Mouse (Mus musculus) neural tube, embryonic 11.5 days (tissue): ENCODE results near the gene Odf2. TPM values are rescaled to one million over a fixed set of nuclear protein-coding genes. Genes with fewer than 3 reads are reported as not detected.

Source experiments
- ATAC-seq: fragments of 200-750 bp; cut with Nextera tagmentation; 2 replicates; pipeline ENCODE4 v1.8.0; 2017; ENCODE audit warnings: moderate number of reproducible peaks, mild to moderate bottlenecking, moderate TSS enrichment, moderate library complexity; ENCODE audit not compliant: insufficient read depth, low FRiP score, low TSS enrichment
- DNase-seq: peaks from one replicate; pipeline ENCODE4 v3.0.0-alpha.2; 2015; ENCODE audit warnings: low spot score
- H3K27ac ChIP-seq: fragments of 300-500 bp; sonication (generic); 2 replicates; pipeline ENCODE4 v1.5.1; 2014; ENCODE audit warnings: low read depth, mild to moderate bottlenecking, low read length
- H3K27me3 ChIP-seq: fragments of 300-500 bp; sonication (generic); 2 replicates; pipeline ENCODE4 v1.6.1; 2014; ENCODE audit warnings: mild to moderate bottlenecking, low read length, mixed read lengths; ENCODE audit not compliant: control insufficient read depth, insufficient read depth
- H3K36me3 ChIP-seq: fragments of 300-500 bp; sonication (generic); 2 replicates; pipeline ENCODE4 v1.6.1; 2014; ENCODE audit warnings: mild to moderate bottlenecking, low read length, moderate library complexity, mixed read lengths; ENCODE audit not compliant: control insufficient read depth, insufficient read depth
- H3K4me1 ChIP-seq: fragments of 300-500 bp; sonication (generic); 2 replicates; pipeline ENCODE4 v1.6.1; 2014; ENCODE audit warnings: low read length, mixed read lengths; ENCODE audit not compliant: control insufficient read depth, insufficient read depth
- H3K4me2 ChIP-seq: fragments of 300-500 bp; sonication (generic); 2 replicates; pipeline ENCODE4 v1.6.1; 2014; ENCODE audit warnings: low read depth, mild to moderate bottlenecking, moderate library complexity
- H3K4me3 ChIP-seq: fragments of 300-500 bp; sonication (generic); 2 replicates; pipeline ENCODE4 v1.5.1; 2014; ENCODE audit warnings: low read depth, low read length
- H3K9ac ChIP-seq: fragments of 300-500 bp; sonication (generic); 2 replicates; pipeline ENCODE4 v1.6.1; 2014; ENCODE audit warnings: mild to moderate bottlenecking, low read length
- H3K9me3 ChIP-seq: fragments of 300-500 bp; sonication (generic); 2 replicates; pipeline ENCODE4 v1.6.1; 2016; ENCODE audit warnings: low read length; ENCODE audit not compliant: control insufficient read depth
- WGBS: fragments of 180-500 bp; shearing (Covaris S2); extraction: QIAGEN DNeasy Blood & Tissue Kit; methylation state at CpG from one replicate; pipeline ENCODE4 v1.1.7; 2014; 5-methylcytosine and 5-hydroxymethylcytosine counted together
- polyA plus RNA-seq: library from polyadenylated mRNA; unstranded; fragments of >200 nt; fragmentation: Nextera tagmentation; extraction: Ambion mirVana; gene quantifications from 2 replicates; pipeline ENCODE4 v1.2.1, GENCODE M21; 2014

Odf2 gene
- polyA plus RNA-seq, 1 experiment from 2014 or later = 74.6 TPM

DNA sequence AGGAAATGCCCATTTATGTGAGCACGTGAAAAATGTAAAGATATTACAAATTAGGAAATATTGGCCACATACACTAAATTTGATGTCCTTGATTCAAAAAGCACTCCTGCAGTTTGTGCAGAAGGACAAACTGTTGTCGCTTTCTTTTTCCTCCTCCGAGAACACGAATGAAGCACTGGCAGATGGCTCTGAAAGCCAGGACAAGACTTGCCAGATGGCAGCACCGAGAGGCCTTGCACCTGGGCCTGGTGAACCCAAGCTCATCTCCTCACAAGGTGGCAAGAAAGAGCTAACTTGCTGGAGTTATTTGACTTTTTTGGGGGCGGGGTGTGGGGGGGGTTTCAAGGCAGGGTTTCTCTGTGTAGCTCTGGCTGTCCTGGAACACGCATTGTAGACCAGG is 51.8 kb downstream of the Odf2 start:
- ATAC-seq (no peak), DNase-seq (no peak)
- Histone ChIP-seq H3K9ac (no peak overlapping the region), H3K4me2 (no peak overlapping the region), H3K4me1 (peaks cover 4% of the 10 kb centered on the region; the same call in 1 of the 2 replicates), H3K27ac (no peak overlapping the region), H3K9me3 (no peaks in the 10 kb centered on the region), H3K27me3 (no peaks in the 10 kb centered on the region), H3K4me3 (no peak overlapping the region), H3K36me3 (peaks cover 23% of the 10 kb centered on the region)
- WGBS = 92% methylated on average over 7 of the region's 7 CpGs

DNA sequence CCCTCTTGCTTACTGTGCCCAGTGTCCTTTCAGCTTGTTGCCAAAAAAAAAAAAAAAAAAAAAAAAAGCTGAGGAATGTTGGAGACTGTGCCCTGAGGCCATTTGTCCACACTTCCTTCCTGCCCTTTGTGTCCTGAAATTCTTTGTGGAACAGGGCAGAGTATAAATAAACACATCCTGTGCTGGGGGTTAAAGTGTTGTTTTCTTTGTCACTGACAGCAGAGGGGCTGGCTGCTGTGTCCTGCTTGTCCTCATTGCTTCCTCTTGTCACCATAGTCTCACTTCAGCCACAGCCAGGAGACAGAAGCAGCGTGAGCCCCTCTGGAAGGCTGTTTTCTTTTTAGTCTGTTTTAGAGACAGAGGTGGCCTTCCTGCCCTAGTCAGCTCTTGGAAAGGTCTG is 55.7 kb downstream of the Odf2 start:
- Histone ChIP-seq H3K9ac (no peak overlapping the region), H3K4me2 (no peak overlapping the region), H3K4me3 (no peak overlapping the region; the same call in 1 of the 2 replicates), H3K27me3 (no peaks in the 10 kb centered on the region), H3K27ac (0 out of 2 replicates have a peak overlapping the region, but pooled peaks have one; percentile 27), H3K36me3 (peaks cover 27% of the 10 kb centered on the region), H3K9me3 (no peaks in the 10 kb centered on the region), H3K4me1 (no peaks in the 10 kb centered on the region)
- DNase-seq = no peak
- ATAC-seq = no peak
- 57% methylated on average over 1 of the region's 1 CpGs for WGBS

DNA sequence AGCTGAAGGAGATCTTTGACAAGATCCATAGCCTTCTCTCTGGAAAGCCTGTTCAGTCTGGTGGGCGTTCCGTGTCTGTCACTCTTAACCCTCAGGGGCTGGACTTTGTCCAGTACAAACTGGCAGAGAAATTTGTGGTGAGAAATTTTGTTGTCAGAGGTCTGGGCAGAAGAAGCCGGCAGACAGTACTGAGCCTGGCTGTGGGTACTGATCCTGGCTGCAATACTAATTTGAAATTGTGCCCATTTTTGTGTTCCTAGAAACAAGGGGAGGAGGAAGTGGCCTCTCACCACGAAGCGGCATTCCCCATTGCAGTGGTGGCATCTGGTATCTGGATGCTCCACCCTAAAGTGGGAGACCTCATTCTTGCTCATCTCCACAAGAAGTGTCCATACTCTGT is 59.9 kb downstream of the Odf2 start:
- no peak overlapping the region for H3K27ac ChIP-seq
- peaks cover 27% of the 10 kb centered on the region for H3K36me3 ChIP-seq
- H3K9me3 ChIP-seq = no peaks in the 10 kb centered on the region
- WGBS = 96% methylated on average over 5 of the region's 5 CpGs
- no peak overlapping the region for H3K4me3 ChIP-seq
- H3K4me1 ChIP-seq = no peaks in the 10 kb centered on the region
- H3K27me3 ChIP-seq = no peaks in the 10 kb centered on the region
- H3K4me2 ChIP-seq = no peak overlapping the region
- no peak overlapping the region for H3K9ac ChIP-seq
- DNase-seq (no peak), ATAC-seq (no peak)

DNA sequence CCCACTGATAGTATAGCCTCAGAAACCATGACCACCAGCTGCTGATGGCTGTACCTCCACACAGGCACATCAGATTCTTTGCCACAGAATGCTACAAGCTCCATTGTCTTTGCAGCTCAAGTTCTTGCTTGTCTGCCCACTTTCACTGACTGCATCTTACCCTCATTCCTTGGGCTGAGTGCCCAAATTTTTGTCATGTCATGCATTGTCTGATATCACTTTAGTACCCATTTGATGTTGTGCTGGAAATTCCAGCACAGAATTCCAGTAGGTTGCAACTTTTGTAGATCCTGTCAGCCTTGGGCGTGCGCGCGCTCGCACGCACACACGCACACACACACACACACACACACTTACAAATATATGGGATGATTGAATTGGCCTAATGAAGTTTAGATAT is 72.2 kb downstream of the Odf2 start:
- WGBS = 99% methylated on average over 7 of the region's 7 CpGs

DNA sequence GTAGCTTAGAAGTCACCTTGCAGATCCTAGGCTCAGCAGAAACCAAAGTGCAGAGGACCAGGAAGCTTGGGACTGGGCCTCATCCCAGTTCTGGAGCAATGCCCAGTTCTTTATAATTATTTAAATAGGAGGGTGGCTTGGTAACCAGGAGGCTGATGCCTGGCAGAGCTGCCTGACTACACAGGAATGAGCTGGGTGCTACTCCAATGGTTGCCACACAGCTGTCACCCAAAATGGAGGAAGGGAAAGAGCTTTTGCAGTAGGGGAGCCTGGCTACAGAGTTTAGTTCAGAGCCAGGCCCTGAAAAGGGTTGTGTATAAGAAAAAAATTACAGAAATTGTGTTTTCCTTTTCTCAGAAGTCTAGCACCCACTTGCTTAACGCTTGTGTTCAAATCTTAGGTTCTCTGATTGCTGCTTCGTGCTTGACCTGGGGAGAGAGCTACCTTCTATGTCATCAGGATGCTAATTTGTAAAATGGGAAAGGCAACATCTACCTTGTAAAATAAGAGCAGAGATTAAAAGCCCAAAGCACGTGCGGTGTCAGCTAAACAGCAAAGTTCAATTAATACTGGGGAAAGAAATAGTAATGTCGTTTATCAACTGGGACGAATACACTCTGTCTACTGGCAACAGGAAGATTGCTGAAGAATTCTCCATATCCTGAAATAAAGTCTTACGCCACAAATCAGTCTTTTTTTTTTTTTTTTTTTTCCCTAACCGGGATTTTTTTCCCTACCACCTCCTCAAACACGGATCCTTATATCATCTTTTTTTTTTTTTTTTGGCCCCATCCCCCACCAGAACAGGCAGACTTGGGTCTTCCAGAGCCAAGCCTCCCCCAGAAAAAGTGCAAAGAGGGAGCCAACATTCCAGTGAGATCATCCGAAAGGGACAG is 75.6 kb downstream of the Odf2 start:
- Histone ChIP-seq H3K27me3 (no peaks in the 10 kb centered on the region), H3K4me2 (peak overlapping the region; percentile 55), H3K9me3 (no peaks in the 10 kb centered on the region), H3K27ac (peak overlapping the region; percentile 72; the same call in 1 of the 2 replicates), H3K4me1 (peaks cover 24% of the 10 kb centered on the region), H3K36me3 (peaks cover 3% of the 10 kb centered on the region), H3K4me3 (peak overlapping the region; percentile 83), H3K9ac (peak overlapping the region; percentile 58)
- WGBS = 20% methylated on average over 10 of the region's 10 CpGs
- ATAC-seq (no peak), DNase-seq (no peak)

More for the DNA sequence above, 72.2 kb downstream of the Odf2 start:
- Histone ChIP-seq H3K4me3 (no peak overlapping the region), H3K27ac (no peak overlapping the region), H3K36me3 (peaks cover 4% of the 10 kb centered on the region), H3K27me3 (no peaks in the 10 kb centered on the region), H3K4me1 (peaks cover 6% of the 10 kb centered on the region), H3K9ac (no peak overlapping the region), H3K9me3 (no peaks in the 10 kb centered on the region), H3K4me2 (no peak overlapping the region)
- ATAC-seq = no peak
- DNase-seq = no peak

DNA sequence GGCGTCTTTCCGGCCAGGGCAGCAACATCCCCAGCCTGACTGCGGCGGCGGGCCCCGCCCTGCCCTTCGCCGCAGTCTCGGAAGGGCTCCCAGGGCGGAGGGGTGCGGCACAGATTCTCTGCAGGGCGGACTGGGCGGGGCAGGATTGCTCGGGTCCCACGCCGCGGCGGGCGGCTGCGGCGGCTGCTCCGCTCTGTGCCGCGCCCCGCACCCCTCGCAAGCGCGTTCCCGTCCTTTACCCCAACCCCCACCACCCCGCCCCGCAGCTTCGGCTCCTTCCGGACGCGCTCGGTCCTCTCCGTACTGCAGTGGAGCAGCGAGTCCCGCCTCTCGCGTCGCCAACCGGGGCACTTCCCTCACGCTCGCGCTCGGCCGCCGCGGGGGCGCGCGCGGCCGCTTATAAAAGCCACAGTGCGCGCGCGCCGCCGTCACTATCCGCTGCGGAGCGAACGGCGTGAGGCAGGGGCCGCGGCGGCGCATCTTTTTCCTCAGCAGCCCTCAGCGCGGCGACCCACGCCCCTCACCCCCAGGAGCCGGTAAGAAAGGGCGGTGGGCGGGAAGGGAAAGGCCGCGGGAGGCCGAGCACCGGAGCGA is 76.3 kb downstream of the Odf2 start, which contains the start of gene Sptan1:
Gene Sptan1, plus strand, starts transcription at position 311 of the 594 bp plus-strand sequence.
- Histone ChIP-seq H3K9ac (peak within 1 kb of the TSS; percentile 90), H3K27ac (peak within 1 kb of the TSS; percentile 74), H3K27me3 (no peaks in the 10 kb centered on the region), H3K36me3 (peaks cover 7% of the 10 kb centered on the region), H3K9me3 (no peaks in the 10 kb centered on the region), H3K4me3 (peak within 1 kb of the TSS; percentile 83), H3K4me1 (peaks cover 24% of the 10 kb centered on the region), H3K4me2 (peak within 1 kb of the TSS; percentile 55)
- ATAC-seq (peak; percentile 98), DNase-seq (peak; percentile 98)
- WGBS = under 1% methylated on average over 75 of the region's 82 CpGs

DNA sequence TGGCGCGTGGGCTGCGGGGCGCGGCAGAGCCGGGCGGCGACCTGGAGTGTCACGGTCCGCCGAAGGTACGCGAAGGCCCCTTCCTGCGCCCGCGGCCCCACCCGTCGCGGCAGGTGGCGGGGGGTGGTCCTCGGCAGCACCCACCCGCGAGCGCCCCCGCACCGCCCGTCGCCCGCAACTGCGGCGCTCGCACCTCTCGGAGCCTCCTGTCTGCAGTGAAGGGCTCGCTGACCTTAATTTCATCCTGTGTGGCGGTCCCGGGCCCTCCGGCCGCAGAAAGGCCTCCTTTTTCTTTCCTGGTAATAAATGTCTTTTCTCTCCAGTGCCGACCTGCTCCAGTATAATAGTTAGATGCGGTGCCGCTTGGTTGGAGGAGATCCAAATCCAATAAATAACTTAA is 76.9 kb downstream of the Odf2 start:
- ATAC-seq (peak; percentile 54), DNase-seq (peak; percentile 56)
- peak overlapping the region; percentile 46 for H3K4me2 ChIP-seq
- H3K9ac ChIP-seq = peak overlapping the region; percentile 90
- under 1% methylated on average over 38 of the region's 41 CpGs for WGBS
- H3K4me3 ChIP-seq = peak overlapping the region; percentile 83
- H3K4me1 ChIP-seq = peaks cover 24% of the 10 kb centered on the region
- no peaks in the 10 kb centered on the region for H3K27me3 ChIP-seq
- peak overlapping the region; percentile 74 for H3K27ac ChIP-seq
- no peaks in the 10 kb centered on the region for H3K9me3 ChIP-seq
- peaks cover 7% of the 10 kb centered on the region for H3K36me3 ChIP-seq

DNA sequence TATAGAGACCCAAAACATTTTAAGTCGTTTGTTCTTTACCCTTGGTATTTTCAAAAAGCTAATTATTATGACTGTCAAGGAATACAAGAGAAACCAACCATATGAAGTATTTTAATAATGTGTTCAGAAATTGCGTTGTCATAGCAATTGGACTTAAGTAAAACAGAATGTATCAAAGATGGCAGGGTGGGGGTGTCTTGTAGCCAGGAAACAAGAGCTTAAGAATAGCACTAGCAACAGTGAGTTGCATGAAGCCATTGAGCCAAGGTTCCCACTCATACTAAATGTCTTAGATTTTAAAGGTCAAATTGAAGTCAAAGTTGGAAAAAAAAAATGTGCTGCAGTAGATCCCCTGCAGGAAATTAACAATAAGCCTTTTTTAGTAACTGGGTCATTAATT is 77.8 kb downstream of the Odf2 start:
- Histone ChIP-seq H3K4me3 (peak overlapping the region; percentile 83), H3K27me3 (no peaks in the 10 kb centered on the region), H3K36me3 (peaks cover 7% of the 10 kb centered on the region), H3K4me1 (peaks cover 24% of the 10 kb centered on the region), H3K9me3 (no peaks in the 10 kb centered on the region), H3K27ac (no peak overlapping the region), H3K4me2 (peak overlapping the region; percentile 46), H3K9ac (peak overlapping the region; percentile 90; the same call in 1 of the 2 replicates)
- no peak for ATAC-seq
- WGBS = 72% methylated on average over 2 of the region's 2 CpGs
- no peak for DNase-seq
